Mouse (Mus musculus) liver, adult 2 months (tissue): ENCODE measurements around the gene Hes7.

Source experiments
- CTCF ChIP-seq: fragments of 200-500 bp; IDR thresholded peaks from 2 replicates; pipeline ENCODE4 v1.5.1; 2011; ENCODE audit warnings: low read depth, low read length, control low read depth
- POLR2A ChIP-seq: fragments of 200-500 bp; IDR thresholded peaks from 2 replicates; pipeline ENCODE4 v1.6.1; 2011; ENCODE audit warnings: low read length, control low read depth; ENCODE audit not compliant: insufficient read depth; ENCODE audit errors: extremely low read depth

DNA sequence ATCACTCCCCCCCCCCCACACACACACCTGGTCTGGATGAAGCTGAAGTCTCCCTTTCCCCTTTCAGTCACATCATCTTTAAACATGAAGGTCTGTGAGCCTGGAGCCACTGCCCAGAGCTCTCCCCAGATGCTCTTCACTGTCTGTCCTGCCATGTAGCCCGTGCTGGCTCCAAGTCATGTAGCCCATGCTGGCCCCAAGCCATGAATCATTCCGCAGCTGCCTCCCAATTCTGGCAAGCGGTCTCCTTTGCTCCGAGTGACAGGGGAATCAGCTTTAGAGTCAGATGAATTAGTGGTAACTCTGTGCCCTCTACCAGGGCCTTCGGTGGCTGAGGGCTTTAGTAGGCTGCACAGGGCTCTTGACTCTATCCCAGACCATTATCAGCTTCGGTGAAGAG lies 29.5 kb downstream of the Hes7 start:
- no peak for TF ChIP-seq CTCF
- no peak for TF ChIP-seq POLR2A
